Mouse (Mus musculus) liver, embryonic 11.5 days (tissue): ENCODE data around the gene Gm3776. TPM values are rescaled to one million over a fixed set of nuclear protein-coding genes. Genes with fewer than 3 reads are reported as not detected.
"Not testable (repeated sequence)": the region's sequence is repeated elsewhere in the genome, so short reads cannot be mapped to it uniquely, and the experiment has no call there.

ENCODE experiments used
- ATAC-seq: fragments of 200-750 bp; cut with Nextera tagmentation; replicated peaks from 2 replicates; pipeline ENCODE4 v1.8.0; 2017; ENCODE audit warnings: moderate number of reproducible peaks, mild to moderate bottlenecking, moderate TSS enrichment, moderate library complexity; ENCODE audit not compliant: low FRiP score
- DNase-seq: peaks from one replicate; pipeline ENCODE4 v3.0.0-alpha.2; 2017; ENCODE audit warnings: low spot score
- H3K27ac ChIP-seq: fragments of 300-500 bp; sonication (generic); 2 replicates; pipeline ENCODE4 v1.5.1; 2014; ENCODE audit warnings: mild to moderate bottlenecking, low read depth, low read length, control low read depth
- H3K27me3 ChIP-seq: fragments of 300-500 bp; sonication (generic); replicated peaks from 2 replicates; pipeline ENCODE4 v1.6.1; 2014; ENCODE audit warnings: low read length, mixed read lengths; ENCODE audit not compliant: control insufficient read depth, insufficient read depth
- H3K36me3 ChIP-seq: fragments of 300-500 bp; sonication (generic); 2 replicates; pipeline ENCODE4 v1.6.1; 2014; ENCODE audit warnings: mild to moderate bottlenecking, low read length, moderate library complexity, mixed read lengths; ENCODE audit not compliant: control insufficient read depth, insufficient read depth
- H3K4me1 ChIP-seq: fragments of 300-500 bp; sonication (generic); replicated peaks from 2 replicates; pipeline ENCODE4 v1.6.1; 2014; ENCODE audit warnings: low read length, mixed read lengths; ENCODE audit not compliant: control insufficient read depth, insufficient read depth
- H3K4me2 ChIP-seq: fragments of 300-500 bp; sonication (generic); 2 replicates; pipeline ENCODE4 v1.6.1; 2014; ENCODE audit warnings: mild to moderate bottlenecking, control low read depth, moderate library complexity
- H3K4me3 ChIP-seq: fragments of 300-500 bp; sonication (generic); 2 replicates; pipeline ENCODE4 v1.5.1; 2014; ENCODE audit warnings: low read depth, low read length, control low read depth
- H3K9ac ChIP-seq: fragments of 300-500 bp; sonication (generic); 2 replicates; pipeline ENCODE4 v1.6.1; 2014; ENCODE audit warnings: low read depth, low read length, control low read depth
- H3K9me3 ChIP-seq: fragments of 300-500 bp; sonication (generic); 2 replicates; pipeline ENCODE4 v1.6.1; 2016; ENCODE audit warnings: low read length, inconsistent platforms, mixed read lengths; ENCODE audit not compliant: control insufficient read depth
- WGBS: fragments of 180-500 bp; shearing (Covaris S2); extraction: QIAGEN DNeasy Blood & Tissue Kit; methylation state at CpG from one replicate; pipeline ENCODE4 v1.1.7; 2014; 5-methylcytosine and 5-hydroxymethylcytosine counted together
- polyA plus RNA-seq: library from polyadenylated mRNA; unstranded; fragments of >200 nt; fragmentation: Nextera tagmentation; extraction: Ambion mirVana; gene quantifications from 2 replicates; pipeline ENCODE4 v1.2.1, GENCODE M21; 2014

The Gm3776 gene
- polyA plus RNA-seq, result not detected in 2 replicates

- H3K9me3 ChIP-seq, DNase-seq, ATAC-seq, H3K4me1 ChIP-seq, H3K27ac ChIP-seq, H3K27me3 ChIP-seq, H3K9ac ChIP-seq, H3K4me2 ChIP-seq, H3K4me3 ChIP-seq, H3K36me3 ChIP-seq: not testable (repeated sequence)
- 83% methylated on average over 1 of the region's 3 CpGs for WGBS
These were observed at the start of gene Gm3776 for GRCm38 (mm10) chr9:78256914-78257313. TSS of gene Gm3776 (plus strand) at chr9:78257129.

DNA sequence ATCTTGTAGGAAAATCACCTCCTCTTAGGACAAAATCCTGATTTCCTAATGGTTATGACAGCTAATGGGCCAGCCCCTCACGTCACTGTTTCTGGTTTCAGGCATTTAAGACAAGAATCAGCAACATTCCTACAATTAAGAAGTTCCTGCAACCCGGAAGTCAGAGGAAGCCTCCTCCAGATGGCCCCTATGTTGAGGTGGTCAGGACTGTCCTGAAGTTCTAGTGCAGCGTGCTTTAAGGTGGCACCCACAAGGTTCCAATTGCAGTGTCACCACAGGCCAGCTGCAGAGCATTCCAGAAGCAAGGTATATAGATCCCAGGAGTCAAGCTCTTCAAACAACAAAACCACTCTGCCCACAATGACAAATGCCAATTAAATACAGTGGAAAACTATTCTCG is 48.0 kb upstream of the Gm3776 start:
- H3K4me1 ChIP-seq, result no peaks in the 10 kb centered on the region; the same call in 1 of the 2 replicates
- ATAC-seq (no peak), DNase-seq (no peak)
- H3K27me3 ChIP-seq, result no peaks in the 10 kb centered on the region
- no peak overlapping the region for H3K27ac ChIP-seq
- no peaks in the 10 kb centered on the region for H3K9me3 ChIP-seq
- H3K36me3 ChIP-seq, result no peaks in the 10 kb centered on the region; the same call in 1 of the 2 replicates
- 59% methylated on average over 4 of the region's 4 CpGs for WGBS
- H3K4me2 ChIP-seq, result no peak overlapping the region
- H3K4me3 ChIP-seq, result no peak overlapping the region
- no peak overlapping the region for H3K9ac ChIP-seq

- no peaks in the 10 kb centered on the region; the same call in 1 of the 2 replicates for H3K4me1 ChIP-seq
- no peak overlapping the region for H3K9ac ChIP-seq
- DNase-seq (no peak), ATAC-seq (no peak)
- no peak overlapping the region for H3K27ac ChIP-seq
- no peaks in the 10 kb centered on the region for H3K9me3 ChIP-seq
- H3K36me3 ChIP-seq, result no peaks in the 10 kb centered on the region; the same call in 1 of the 2 replicates
- H3K4me3 ChIP-seq, result no peak overlapping the region
- WGBS, result 87% methylated on average over 3 of the region's 3 CpGs
- H3K27me3 ChIP-seq, result no peaks in the 10 kb centered on the region
- H3K4me2 ChIP-seq, result no peak overlapping the region
These were observed 46.9 kb upstream of the Gm3776 start for GRCm38 (mm10) chr9:78210079-78210478.

- Histone ChIP-seq H3K9ac (no peak overlapping the region), H3K27ac (no peak overlapping the region), H3K4me3 (no peak overlapping the region), H3K4me2 (no peak overlapping the region), H3K9me3 (no peaks in the 10 kb centered on the region), H3K36me3 (no peaks in the 10 kb centered on the region; the same call in 1 of the 2 replicates), H3K4me1 (no peaks in the 10 kb centered on the region; the same call in 1 of the 2 replicates), H3K27me3 (no peaks in the 10 kb centered on the region)
- DNase-seq (no peak), ATAC-seq (no peak)
- 87% methylated on average over 2 of the region's 2 CpGs for WGBS
These were observed 46.1 kb upstream of the Gm3776 start for GRCm38 (mm10) chr9:78210821-78211220.

- DNase-seq, result no peak
- no peaks in the 10 kb centered on the region for H3K9me3 ChIP-seq
- WGBS, result 89% methylated on average over 3 of the region's 3 CpGs
These were observed 45.4 kb upstream of the Gm3776 start for GRCm38 (mm10) chr9:78211521-78211920.

GRCm38 (mm10) chr9:78212341-78213049 is 44.4 kb upstream of the Gm3776 start:
- WGBS, result 54% methylated on average over 7 of the region's 7 CpGs
- Histone ChIP-seq H3K9me3 (no peaks in the 10 kb centered on the region), H3K27me3 (no peaks in the 10 kb centered on the region), H3K4me1 (no peaks in the 10 kb centered on the region; the same call in 1 of the 2 replicates), H3K27ac (no peak overlapping the region), H3K9ac (no peak overlapping the region), H3K36me3 (no peaks in the 10 kb centered on the region), H3K4me2 (no peak overlapping the region), H3K4me3 (no peak overlapping the region)
- ATAC-seq (0 out of 2 replicates have a peak, but pooled peaks have one; percentile 41), DNase-seq (no peak)

More at GRCm38 (mm10) chr9:78211521-78211920, 45.4 kb upstream of the Gm3776 start:
- ATAC-seq, result no peak
- Histone ChIP-seq H3K4me2 (no peak overlapping the region), H3K27ac (no peak overlapping the region), H3K4me3 (no peak overlapping the region), H3K4me1 (no peaks in the 10 kb centered on the region; the same call in 1 of the 2 replicates), H3K27me3 (no peaks in the 10 kb centered on the region), H3K36me3 (no peaks in the 10 kb centered on the region), H3K9ac (no peak overlapping the region)

DNA sequence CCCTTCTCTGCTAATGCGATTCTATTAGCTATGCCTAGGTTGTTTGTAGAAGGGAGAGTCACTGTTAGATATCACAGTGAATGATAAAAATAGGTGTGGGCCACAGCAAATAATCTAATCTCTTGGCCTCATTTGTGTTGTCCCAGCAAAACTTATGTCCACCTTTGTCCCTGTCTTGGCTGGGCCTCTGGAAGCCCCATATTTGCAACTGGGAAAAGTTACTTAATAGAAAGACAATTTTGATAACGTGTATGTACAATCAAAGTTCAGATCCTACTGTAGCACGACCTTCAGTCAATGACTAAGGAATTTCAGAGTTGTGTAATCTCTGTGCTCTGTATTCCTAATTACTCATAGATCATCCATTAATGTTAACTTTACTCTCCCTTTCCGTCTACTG is 39.9 kb upstream of the Gm3776 start:
- Histone ChIP-seq H3K4me3 (no peak overlapping the region), H3K9ac (no peak overlapping the region), H3K4me2 (no peak overlapping the region), H3K36me3 (no peaks in the 10 kb centered on the region), H3K4me1 (no peaks in the 10 kb centered on the region; the same call in 1 of the 2 replicates), H3K27ac (no peak overlapping the region), H3K9me3 (no peaks in the 10 kb centered on the region), H3K27me3 (no peaks in the 10 kb centered on the region)
- no peak for DNase-seq
- ATAC-seq, result no peak
- WGBS, result 69% methylated on average over 4 of the region's 4 CpGs

- no peaks in the 10 kb centered on the region for H3K36me3 ChIP-seq
- no peak overlapping the region for H3K9ac ChIP-seq
- ATAC-seq (no peak), DNase-seq (no peak)
- H3K4me1 ChIP-seq, result no peaks in the 10 kb centered on the region
- H3K4me2 ChIP-seq, result no peak overlapping the region
- no peaks in the 10 kb centered on the region for H3K9me3 ChIP-seq
- H3K27me3 ChIP-seq, result no peaks in the 10 kb centered on the region
- no peak overlapping the region for H3K27ac ChIP-seq
- no peak overlapping the region for H3K4me3 ChIP-seq
- 58% methylated on average over 8 of the region's 8 CpGs for WGBS
These were observed 34.3 kb upstream of the Gm3776 start for GRCm38 (mm10) chr9:78222616-78223015.
